Mouse (Mus musculus): ENCODE data around the gene Tmem178b. TPM values are rescaled to one million over a fixed set of nuclear protein-coding genes. Genes with fewer than 3 reads are reported as not detected.

Gene Tmem178b
- polyA plus RNA-seq, 1 experiment from 2014 or later: 1.8 TPM

- no peak overlapping the region for H3K4me3 ChIP-seq
- no peaks in the 10 kb centered on the region for H3K27me3 ChIP-seq (ENCODE audit: low read depth, poor library complexity, severe bottlenecking)
- no peak overlapping the region for H3K27ac ChIP-seq (replicated peaks)
- 89% methylated on average over 3 of the region's 3 CpGs for WGBS
- no peak for DNase-seq (ENCODE audit: low spot score)
- no peaks in the 10 kb centered on the region for H3K9me3 ChIP-seq (replicated peaks)
- H3K36me3 ChIP-seq: no peaks in the 10 kb centered on the region
- H3K4me1 ChIP-seq: peaks cover 7% of the 10 kb centered on the region; the same call in 1 of the 2 replicates
Observed at GRCm38 (mm10) chr6:40078353-40078752, 205.3 kb downstream of the Tmem178b start.

- H3K9me3 ChIP-seq (replicated peaks): no peaks in the 10 kb centered on the region
- WGBS: 90% methylated on average over 3 of the region's 3 CpGs
- no peak overlapping the region for H3K27ac ChIP-seq (replicated peaks)
- H3K27me3 ChIP-seq (ENCODE audit: low read depth, poor library complexity, severe bottlenecking): no peaks in the 10 kb centered on the region
- no peak overlapping the region for H3K4me3 ChIP-seq
- no peaks in the 10 kb centered on the region for H3K4me1 ChIP-seq
- H3K36me3 ChIP-seq: no peaks in the 10 kb centered on the region
- DNase-seq (ENCODE audit: low spot score): no peak
Observed at GRCm38 (mm10) chr6:40083726-40084125, 210.7 kb downstream of the Tmem178b start.

GRCm38 (mm10) chr6:40091250-40091651 is 218.2 kb downstream of the Tmem178b start:
- no peak for DNase-seq (ENCODE audit: low spot score)

GRCm38 (mm10) chr6:40098498-40098897 is 225.4 kb downstream of the Tmem178b start:
- no peaks in the 10 kb centered on the region for H3K27me3 ChIP-seq (ENCODE audit: low read depth, poor library complexity, severe bottlenecking)
- no peaks in the 10 kb centered on the region for H3K9me3 ChIP-seq (replicated peaks)
- H3K4me1 ChIP-seq: peaks cover 9% of the 10 kb centered on the region; the same call in 1 of the 2 replicates
- no peaks in the 10 kb centered on the region for H3K36me3 ChIP-seq
- no peak for DNase-seq (ENCODE audit: low spot score)
- WGBS: 86% methylated on average over 2 of the region's 2 CpGs
- no peak overlapping the region for H3K4me3 ChIP-seq
- H3K27ac ChIP-seq (replicated peaks): no peak overlapping the region

More at GRCm38 (mm10) chr6:40091250-40091651, 218.2 kb downstream of the Tmem178b start:
- WGBS: 30% methylated on average over 5 of the region's 5 CpGs
- no peak overlapping the region for H3K4me3 ChIP-seq
- H3K27ac ChIP-seq (replicated peaks): 0 out of 2 replicates have a peak overlapping the region, but pooled peaks have one; percentile 1
- H3K4me1 ChIP-seq: peaks cover 10% of the 10 kb centered on the region
- no peaks in the 10 kb centered on the region for H3K9me3 ChIP-seq (replicated peaks)
- H3K27me3 ChIP-seq (ENCODE audit: low read depth, poor library complexity, severe bottlenecking): no peaks in the 10 kb centered on the region
- no peaks in the 10 kb centered on the region for H3K36me3 ChIP-seq

- H3K27ac ChIP-seq (replicated peaks): no peak overlapping the region
- WGBS: 90% methylated on average over 4 of the region's 4 CpGs
- H3K27me3 ChIP-seq (ENCODE audit: low read depth, poor library complexity, severe bottlenecking): no peaks in the 10 kb centered on the region
- H3K4me3 ChIP-seq: no peak overlapping the region
- H3K36me3 ChIP-seq: no peaks in the 10 kb centered on the region
- no peak for DNase-seq (ENCODE audit: low spot score)
- H3K4me1 ChIP-seq: peaks cover 19% of the 10 kb centered on the region; the same call in 1 of the 2 replicates
- no peaks in the 10 kb centered on the region for H3K9me3 ChIP-seq (replicated peaks)
Observed at GRCm38 (mm10) chr6:40101785-40102184, 228.7 kb downstream of the Tmem178b start.

GRCm38 (mm10) chr6:40102863-40103262 is 229.8 kb downstream of the Tmem178b start:
- no peaks in the 10 kb centered on the region for H3K9me3 ChIP-seq (replicated peaks)
- no peaks in the 10 kb centered on the region for H3K36me3 ChIP-seq
- H3K27ac ChIP-seq (replicated peaks): no peak overlapping the region
- peaks cover 19% of the 10 kb centered on the region; the same call in 1 of the 2 replicates for H3K4me1 ChIP-seq
- 64% methylated on average over 4 of the region's 4 CpGs for WGBS
- no peaks in the 10 kb centered on the region for H3K27me3 ChIP-seq (ENCODE audit: low read depth, poor library complexity, severe bottlenecking)
- no peak overlapping the region for H3K4me3 ChIP-seq
- no peak for DNase-seq (ENCODE audit: low spot score)

GRCm38 (mm10) chr6:40110029-40110428 is 237.0 kb downstream of the Tmem178b start:
- no peaks in the 10 kb centered on the region for H3K27me3 ChIP-seq (ENCODE audit: low read depth, poor library complexity, severe bottlenecking)
- peaks cover 8% of the 10 kb centered on the region for H3K4me1 ChIP-seq
- 83% methylated on average over 5 of the region's 5 CpGs for WGBS
- H3K27ac ChIP-seq (replicated peaks): no peak overlapping the region
- no peaks in the 10 kb centered on the region for H3K9me3 ChIP-seq (replicated peaks)
- no peak overlapping the region for H3K4me3 ChIP-seq
- no peak for DNase-seq (ENCODE audit: low spot score)
- no peaks in the 10 kb centered on the region for H3K36me3 ChIP-seq

GRCm38 (mm10) chr6:40110729-40111128 is 237.7 kb downstream of the Tmem178b start:
- Histone ChIP-seq H3K4me3 (no peak overlapping the region), H3K27ac (replicated peaks) (no peak overlapping the region), H3K9me3 (replicated peaks) (no peaks in the 10 kb centered on the region), H3K36me3 (no peaks in the 10 kb centered on the region), H3K4me1 (peaks cover 15% of the 10 kb centered on the region), H3K27me3 (ENCODE audit: low read depth, poor library complexity, severe bottlenecking) (no peaks in the 10 kb centered on the region)
- 86% methylated on average over 2 of the region's 2 CpGs for whole genome bisulfite sequencing
- DNase-seq (ENCODE audit: low spot score): no peak

GRCm38 (mm10) chr6:40112488-40112887 is 239.4 kb downstream of the Tmem178b start:
- Histone ChIP-seq H3K9me3 (replicated peaks) (no peaks in the 10 kb centered on the region), H3K4me3 (no peak overlapping the region), H3K27me3 (ENCODE audit: low read depth, poor library complexity, severe bottlenecking) (no peaks in the 10 kb centered on the region), H3K4me1 (peaks cover 15% of the 10 kb centered on the region), H3K36me3 (no peaks in the 10 kb centered on the region), H3K27ac (replicated peaks) (no peak overlapping the region)
- DNase-seq (ENCODE audit: low spot score): no peak
- 89% methylated on average over 10 of the region's 10 CpGs for WGBS

- WGBS: 56% methylated on average over 3 of the region's 3 CpGs
- Histone ChIP-seq H3K9me3 (replicated peaks) (no peaks in the 10 kb centered on the region), H3K4me1 (peaks cover 15% of the 10 kb centered on the region), H3K27ac (replicated peaks) (no peak overlapping the region), H3K27me3 (ENCODE audit: low read depth, poor library complexity, severe bottlenecking) (no peaks in the 10 kb centered on the region), H3K4me3 (no peak overlapping the region), H3K36me3 (no peaks in the 10 kb centered on the region)
- no peak for DNase-seq (ENCODE audit: low spot score)
Observed at GRCm38 (mm10) chr6:40116225-40116624, 243.2 kb downstream of the Tmem178b start.

GRCm38 (mm10) chr6:40120176-40120575 is 247.1 kb downstream of the Tmem178b start:
- H3K27me3 ChIP-seq (ENCODE audit: low read depth, poor library complexity, severe bottlenecking): no peaks in the 10 kb centered on the region
- WGBS: 68% methylated on average over 2 of the region's 2 CpGs
- H3K27ac ChIP-seq (replicated peaks): no peak overlapping the region
- H3K9me3 ChIP-seq (replicated peaks): no peaks in the 10 kb centered on the region
- H3K36me3 ChIP-seq: no peaks in the 10 kb centered on the region
- H3K4me1 ChIP-seq: peaks cover 14% of the 10 kb centered on the region
- H3K4me3 ChIP-seq: no peak overlapping the region
- no peak for DNase-seq (ENCODE audit: low spot score)

- WGBS: 48% methylated on average over 4 of the region's 4 CpGs
- DNase-seq (ENCODE audit: low spot score): no peak
- H3K27ac ChIP-seq (replicated peaks): no peak overlapping the region
Observed at GRCm38 (mm10) chr6:40121494-40121893, 248.4 kb downstream of the Tmem178b start.

GRCm38 (mm10) chr6:40123070-40123690 is 250.1 kb downstream of the Tmem178b start:
- Histone ChIP-seq H3K9me3 (replicated peaks) (no peaks in the 10 kb centered on the region), H3K27me3 (ENCODE audit: low read depth, poor library complexity, severe bottlenecking) (no peaks in the 10 kb centered on the region), H3K4me3 (no peak overlapping the region), H3K4me1 (peaks cover 9% of the 10 kb centered on the region), H3K36me3 (no peaks in the 10 kb centered on the region), H3K27ac (replicated peaks) (no peak overlapping the region)
- DNase-seq (ENCODE audit: low spot score): no peak
- WGBS: 93% methylated on average over 12 of the region's 12 CpGs

More at GRCm38 (mm10) chr6:40121494-40121893, 248.4 kb downstream of the Tmem178b start:
- Histone ChIP-seq H3K27me3 (ENCODE audit: low read depth, poor library complexity, severe bottlenecking) (no peaks in the 10 kb centered on the region), H3K4me3 (no peak overlapping the region), H3K36me3 (no peaks in the 10 kb centered on the region), H3K9me3 (replicated peaks) (no peaks in the 10 kb centered on the region), H3K4me1 (peaks cover 9% of the 10 kb centered on the region)
